Mouse (Mus musculus) cerebellum, adult 2 months (tissue): ENCODE data around the gene Necab2.

Experiments used
- CTCF ChIP-seq: fragments of 200-500 bp; IDR thresholded peaks from 2 replicates; pipeline ENCODE4 v1.5.1; 2011; ENCODE audit warnings: low read depth, mild to moderate bottlenecking, control low read depth, low read length, moderate library complexity, borderline replicate concordance; ENCODE audit not compliant: insufficient read depth
- POLR2A ChIP-seq: fragments of 200-500 bp; IDR thresholded peaks from 2 replicates; pipeline ENCODE4 v1.6.1; 2011; ENCODE audit warnings: low read length, control low read depth, borderline replicate concordance; ENCODE audit not compliant: insufficient read depth

DNA sequence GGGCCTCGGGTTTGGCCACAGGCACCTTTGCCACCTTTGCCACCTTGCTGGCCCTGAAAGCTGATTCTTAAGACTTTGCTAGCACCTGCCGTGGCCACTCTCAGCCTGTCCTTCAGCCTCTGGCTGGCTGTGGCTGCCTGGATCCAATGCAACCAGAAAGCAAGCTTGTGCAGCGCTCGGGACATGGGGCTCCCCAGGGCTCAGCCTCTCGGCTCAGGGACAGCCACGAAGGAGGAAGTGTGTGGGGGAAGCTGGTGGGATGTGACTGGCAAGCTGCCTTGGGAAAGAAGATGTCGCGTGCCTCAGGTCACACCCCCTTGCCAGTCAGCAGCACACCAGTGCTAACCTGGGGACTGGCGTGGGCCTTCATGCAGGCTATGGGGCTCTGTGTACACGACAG lies 21.8 kb upstream of the Necab2 start:
- no peak for TF ChIP-seq CTCF
- TF ChIP-seq POLR2A = no peak
